Mouse (Mus musculus) natural killer cell, adult 2 months (primary cell): ENCODE measurements around the gene Lect2.

Source experiments
- DNase-seq, 2 experiments: peaks; one replicate each; pipeline ENCODE4 v3.0.0; 2022; ENCODE audit warnings: low spot score in 2 of 2

Gene Lect2

GRCm38 (mm10) chr13:56556701-56557100, 8.4 kb upstream of the Lect2 start:
- no peak for DNase-seq

DNA sequence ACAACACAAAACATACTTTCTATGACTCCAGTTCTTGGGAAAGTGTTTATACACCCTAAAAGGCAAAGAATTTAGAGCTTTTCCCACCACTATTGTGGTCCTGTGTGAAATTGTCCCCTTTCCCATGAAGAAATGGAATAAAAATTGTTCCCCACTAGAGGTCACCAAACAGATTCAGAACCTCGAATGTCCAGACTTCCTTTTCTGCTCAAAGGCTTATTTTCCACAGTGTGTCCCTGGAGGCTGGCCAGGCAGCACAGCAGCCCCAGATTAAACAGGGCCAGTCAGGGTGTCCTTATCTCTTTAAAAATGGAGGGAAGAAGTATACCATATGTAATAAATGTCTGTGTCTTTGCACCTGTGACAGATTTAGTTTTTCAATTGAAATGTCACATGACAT, 7.7 kb upstream of the Lect2 start:
- DNase-seq: no peak

- DNase-seq: peak in 1 of 2 experiments; percentile 9
Measured at GRCm38 (mm10) chr13:56554409-56554808, 6.1 kb upstream of the Lect2 start.

- no peak for DNase-seq
Measured at GRCm38 (mm10) chr13:56553923-56554322, 5.6 kb upstream of the Lect2 start.

- no peak for DNase-seq
Measured at GRCm38 (mm10) chr13:56551661-56552060, 3.4 kb upstream of the Lect2 start.

GRCm38 (mm10) chr13:56550574-56550973, 2.3 kb upstream of the Lect2 start:
- no peak for DNase-seq

- no peak for DNase-seq
Measured at GRCm38 (mm10) chr13:56549364-56549763, 1.1 kb upstream of the Lect2 start.

GRCm38 (mm10) chr13:56544956-56545355, 3.3 kb downstream of the Lect2 start:
- no peak for DNase-seq

- DNase-seq: no peak
Measured at GRCm38 (mm10) chr13:56543805-56544204, 4.5 kb downstream of the Lect2 start.

DNA sequence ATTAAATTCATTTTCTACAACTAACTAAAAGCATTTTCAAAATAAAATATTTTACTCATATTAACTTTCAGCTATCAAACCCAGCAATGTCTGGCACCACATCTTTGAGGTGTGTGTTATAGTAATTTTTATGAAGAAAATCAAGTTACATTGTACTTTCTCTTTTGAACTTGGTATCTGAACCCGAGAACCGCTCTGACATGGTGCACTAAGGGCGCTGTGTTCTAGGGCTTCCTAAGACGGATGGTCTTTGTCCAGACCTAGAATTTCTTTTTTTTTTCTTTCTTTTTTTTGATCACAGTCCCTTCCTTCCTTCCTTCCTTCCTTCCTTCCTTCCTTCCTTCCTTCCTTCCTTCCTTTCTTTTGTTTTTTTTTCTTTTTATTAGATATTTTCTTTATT, 8.5 kb downstream of the Lect2 start:
- peak in 1 of 2 experiments; percentile 20 for DNase-seq

DNA sequence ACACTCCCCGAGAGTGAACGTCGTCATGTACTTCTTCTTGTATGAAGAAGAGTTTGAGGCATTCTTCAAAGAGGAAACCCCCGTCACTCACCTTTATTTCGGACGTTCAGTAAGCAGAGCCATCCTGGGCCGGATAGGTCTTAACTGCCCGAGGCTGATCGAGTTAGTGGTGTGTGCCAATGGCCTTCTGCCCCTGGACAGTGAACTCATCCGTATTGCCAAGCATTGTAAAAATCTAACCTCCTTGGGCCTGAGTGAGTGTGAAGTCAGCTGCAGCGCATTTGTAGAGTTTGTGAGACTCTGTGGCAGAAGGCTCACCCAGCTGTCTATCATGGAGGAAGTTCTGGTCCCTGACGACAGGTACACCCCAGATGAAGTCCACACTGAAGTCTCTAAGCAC, 11.3 kb downstream of the Lect2 start:
- DNase-seq: no peak

GRCm38 (mm10) chr13:56535570-56535969, 12.7 kb downstream of the Lect2 start:
- no peak for DNase-seq

GRCm38 (mm10) chr13:56534931-56535330, 13.4 kb downstream of the Lect2 start:
- no peak for DNase-seq

DNA sequence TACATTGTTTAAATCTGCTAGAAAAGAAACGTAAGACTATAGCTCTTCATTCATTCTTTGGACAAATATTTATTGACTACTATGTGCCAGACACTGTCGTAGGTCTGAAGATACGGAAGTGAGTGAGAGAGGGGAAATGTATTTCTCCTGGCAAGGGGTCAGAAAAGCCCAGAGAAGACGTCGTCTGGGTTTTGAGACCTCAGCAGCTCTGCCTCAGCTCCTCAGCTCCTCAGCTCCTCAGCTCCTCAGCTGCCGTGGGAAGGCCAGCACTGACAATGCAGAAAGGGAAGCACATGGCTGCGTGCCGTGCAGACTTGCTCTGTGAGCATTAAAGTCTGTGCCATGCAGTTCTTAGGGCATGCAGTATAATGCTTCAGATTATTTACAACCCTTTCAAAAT, 18.6 kb downstream of the Lect2 start:
- DNase-seq: no peak

DNA sequence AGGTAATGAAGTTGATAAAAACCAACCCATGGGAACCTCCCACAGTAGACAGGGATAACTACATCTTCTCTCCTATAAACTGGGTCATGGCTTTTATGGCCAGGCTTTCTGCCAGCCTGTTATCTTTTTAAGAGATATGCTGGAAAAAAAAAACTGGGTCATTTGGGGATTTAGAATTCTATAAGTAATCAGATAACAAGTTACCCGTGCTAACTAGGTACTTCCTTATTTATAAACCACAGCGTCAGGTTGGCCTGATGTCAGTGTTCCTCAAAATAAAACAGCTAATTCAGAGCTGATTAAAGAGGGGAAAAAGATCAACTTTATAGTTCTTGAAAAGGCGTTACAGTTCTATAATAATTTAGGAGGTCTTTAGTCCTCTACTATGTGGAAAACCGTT, 19.3 kb downstream of the Lect2 start:
- DNase-seq: no peak

- no peak for DNase-seq
Measured at GRCm38 (mm10) chr13:56528281-56528680, 20.0 kb downstream of the Lect2 start.

- DNase-seq: no peak
Measured at GRCm38 (mm10) chr13:56527846-56528245, 20.5 kb downstream of the Lect2 start.

- no peak for DNase-seq
Measured at GRCm38 (mm10) chr13:56526871-56527270, 21.4 kb downstream of the Lect2 start.

DNA sequence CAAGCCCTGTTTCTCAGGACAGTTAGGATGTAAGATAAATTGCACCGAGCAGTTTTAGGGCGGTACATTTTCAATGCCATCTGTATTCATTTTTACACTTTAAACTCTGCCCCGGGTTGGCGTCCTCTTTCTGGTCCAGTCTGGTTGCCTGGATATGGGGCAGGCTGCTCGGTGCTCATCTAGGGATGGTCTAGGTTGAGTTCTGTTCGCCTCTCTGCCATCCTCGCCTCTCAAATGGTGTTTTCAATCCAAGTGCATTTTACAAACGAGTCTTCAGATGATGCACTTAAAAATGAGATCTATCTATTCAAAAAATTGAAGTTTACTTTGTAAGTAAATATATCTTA, 25.5 kb downstream of the Lect2 start:
- DNase-seq: no peak

DNA sequence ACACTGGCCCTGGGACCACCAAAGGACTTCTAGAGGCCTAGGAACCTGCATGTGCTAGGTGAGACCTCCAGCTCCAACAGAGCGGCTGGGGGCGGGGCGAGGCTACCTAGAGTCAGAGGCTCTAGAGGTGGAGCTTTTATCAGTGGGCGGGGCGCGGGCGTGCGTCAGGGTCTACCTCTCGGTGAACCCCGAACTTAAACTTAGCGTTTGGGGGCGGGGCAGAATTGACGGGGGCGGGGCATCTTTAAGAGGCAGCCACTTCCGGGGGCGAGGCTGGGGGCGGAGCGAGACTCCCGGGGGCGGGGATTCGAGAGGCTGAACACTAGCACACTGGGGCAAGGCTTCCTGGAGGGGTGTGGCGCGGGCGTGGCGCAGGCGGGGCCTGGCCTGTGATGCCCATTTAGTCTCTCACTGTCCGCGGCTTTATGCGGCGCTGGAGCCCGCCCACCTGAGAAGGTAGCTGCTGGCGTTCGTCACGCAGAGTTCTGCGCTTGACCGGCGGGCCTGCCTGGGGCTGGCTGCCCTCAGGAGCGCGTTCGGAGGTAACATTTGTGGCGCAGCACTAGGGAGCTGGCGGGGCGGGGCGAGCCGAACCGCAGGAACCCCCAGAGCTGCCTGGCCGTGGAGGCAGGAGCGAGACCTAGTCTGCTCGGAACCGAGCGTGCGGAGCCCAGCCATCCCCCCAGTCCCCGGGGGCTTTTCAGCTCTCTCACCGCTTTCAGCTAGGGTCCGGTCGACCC, 26.1 kb downstream of the Lect2 start, which contains the start of gene Fbxl21:
Fbxl21 (plus strand) TSS at position 392 of the 740 bp plus-strand sequence.
- DNase-seq: peak; percentile 95 to 97

GRCm38 (mm10) chr13:56516816-56517215, 31.5 kb downstream of the Lect2 start:
- DNase-seq: no peak

- no peak for DNase-seq
Measured at GRCm38 (mm10) chr13:56516311-56516710, 32.0 kb downstream of the Lect2 start.

DNA sequence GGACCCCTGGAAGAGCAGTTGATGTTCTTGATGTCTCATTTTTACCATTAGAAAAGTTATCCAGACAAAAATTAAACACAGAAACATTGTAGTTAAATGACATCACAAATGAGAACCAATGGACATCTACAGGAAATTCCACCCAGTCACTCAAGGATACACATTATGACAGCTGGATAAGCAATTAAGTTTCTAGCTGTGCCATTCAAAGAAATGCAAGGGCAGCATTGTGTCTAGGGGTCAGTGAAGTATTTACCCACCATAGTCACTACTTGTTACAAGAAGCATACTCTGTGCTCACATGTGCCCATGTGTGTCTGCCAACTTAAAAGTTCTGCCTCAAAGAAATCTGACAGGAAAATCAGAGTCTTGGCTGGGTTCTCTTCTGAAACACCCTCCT, 34.7 kb downstream of the Lect2 start:
- no peak for DNase-seq

- no peak for DNase-seq
Measured at GRCm38 (mm10) chr13:56509796-56510195, 38.5 kb downstream of the Lect2 start.
